Mouse (Mus musculus) thymus, postnatal 36 days (tissue): ENCODE results near the gene E130114P18Rik.

Experiments
- DNase-seq, 2 experiments: peaks; one replicate each; pipeline ENCODE4 v3.0.0; 2022; ENCODE audit warnings: mixed read lengths in 2 of 2

Gene E130114P18Rik

DNA sequence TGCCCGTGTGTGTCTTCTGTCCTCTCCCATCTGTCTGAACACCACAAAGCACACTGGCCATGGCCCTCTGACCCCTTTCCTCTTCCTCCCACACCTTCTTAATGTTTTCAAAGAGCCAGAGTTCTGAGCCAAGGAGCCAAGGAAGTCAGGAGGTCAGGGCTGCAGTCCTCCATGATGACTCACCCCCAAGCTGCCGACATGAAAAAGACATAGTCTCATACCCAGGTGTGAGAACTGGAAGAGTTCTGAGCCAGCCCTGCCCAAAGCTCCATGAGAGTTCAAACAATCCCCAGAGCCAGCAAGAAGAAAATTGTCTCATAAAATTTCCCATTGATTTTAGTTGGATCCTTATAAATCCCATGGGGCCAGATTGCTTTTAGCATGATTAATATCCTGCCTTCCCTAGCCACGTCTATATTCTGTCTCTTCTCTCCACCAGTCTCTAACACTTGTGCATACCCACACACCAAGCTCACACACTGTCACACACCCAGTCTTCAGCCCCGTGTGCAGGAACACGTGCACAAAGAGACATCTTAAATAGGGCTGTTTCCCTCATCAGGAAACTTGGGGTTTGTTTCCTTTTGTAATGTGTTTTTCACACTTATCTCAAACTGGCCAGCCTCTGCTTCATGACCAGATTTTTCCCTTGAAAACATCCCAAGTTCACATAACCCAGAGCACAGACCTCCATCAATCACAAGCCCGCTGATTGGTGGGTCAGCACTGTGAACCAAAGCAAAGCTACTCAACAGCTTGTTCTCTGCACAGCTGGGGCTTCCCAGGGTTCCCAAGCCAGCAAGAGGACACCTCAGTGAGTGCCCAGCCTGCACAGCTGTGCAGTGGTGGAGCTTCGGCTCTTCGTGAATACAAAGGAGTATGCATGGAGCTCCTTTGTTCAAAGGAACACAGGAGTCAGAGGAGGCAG is 88.2 kb downstream of the E130114P18Rik start:
- DNase-seq = no peak

DNA sequence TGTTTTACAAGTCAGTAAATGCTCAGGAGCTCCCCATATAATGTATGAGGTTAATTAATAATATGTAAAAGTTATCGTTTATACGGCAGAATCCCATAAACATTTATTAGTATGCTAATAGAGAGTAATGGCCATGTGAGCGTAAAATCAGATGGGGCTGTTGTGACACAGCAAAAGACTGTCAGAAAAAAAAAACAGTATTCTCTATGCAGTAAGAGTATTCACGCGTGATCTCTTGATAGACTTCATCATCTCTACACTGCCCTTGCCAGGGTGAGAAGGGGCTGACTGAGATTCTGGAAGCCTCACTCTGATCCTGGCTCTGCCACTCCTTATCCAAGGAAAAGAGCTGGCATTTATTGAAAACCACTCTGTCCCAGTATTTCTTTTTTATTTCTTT is 91.9 kb downstream of the E130114P18Rik start:
- DNase-seq = no peak

DNA sequence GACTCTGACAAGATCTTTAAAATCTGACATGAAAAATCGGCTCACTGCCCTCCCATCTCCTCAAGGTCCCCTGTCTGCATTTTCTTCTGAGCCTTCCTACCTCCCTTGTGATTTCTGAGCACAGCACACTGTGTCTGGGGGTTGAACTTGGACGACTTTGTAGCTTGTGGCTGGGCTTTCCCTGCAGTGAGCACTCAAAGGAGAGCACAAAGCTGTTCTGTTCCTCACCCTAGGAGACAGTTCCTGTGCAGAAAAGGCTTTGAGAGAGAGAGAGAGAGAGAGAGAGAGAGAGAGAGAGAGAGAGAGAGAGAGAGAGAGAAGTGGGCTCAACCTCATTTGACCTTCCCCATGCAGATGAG is 101.3 kb downstream of the E130114P18Rik start:
- no peak for DNase-seq

DNA sequence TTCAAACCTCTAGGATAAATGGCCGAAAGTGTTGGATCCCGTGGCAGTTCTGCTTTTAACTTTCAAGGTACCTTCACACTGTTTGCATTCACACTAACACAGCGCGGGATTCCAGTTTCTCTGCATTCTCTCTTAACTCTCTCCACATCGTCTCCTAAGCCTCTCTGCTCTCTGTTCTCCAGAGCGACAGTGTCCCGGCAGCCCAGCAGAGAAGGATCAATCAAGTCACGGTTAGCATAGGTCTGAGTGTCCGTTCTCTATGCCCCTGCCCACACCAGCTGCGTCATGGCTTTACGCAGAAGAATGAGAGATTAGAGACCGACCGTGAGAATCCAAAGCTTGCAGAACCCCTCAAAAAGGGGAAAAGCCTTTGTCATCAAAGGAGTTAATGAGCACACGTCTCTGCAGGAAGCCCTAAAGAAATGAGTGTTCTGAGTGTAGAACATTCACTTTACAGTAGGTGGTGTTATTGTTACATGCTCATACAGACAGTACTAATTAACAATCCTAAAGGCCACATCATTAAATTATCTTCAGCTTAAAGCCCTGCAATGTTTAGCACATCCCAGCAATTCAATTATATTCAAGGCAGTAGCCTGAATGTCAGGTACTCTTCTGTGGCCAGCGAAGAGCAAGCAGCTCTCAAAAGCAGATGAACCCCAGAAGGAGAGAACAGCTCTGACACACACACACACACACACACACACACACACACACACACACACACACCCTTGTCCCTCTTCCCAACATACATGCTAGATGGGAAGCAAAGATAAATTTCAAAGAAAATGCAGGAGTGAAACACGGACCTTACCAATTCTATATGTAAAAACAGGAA is 101.9 kb downstream of the E130114P18Rik start:
- DNase-seq = no peak

DNA sequence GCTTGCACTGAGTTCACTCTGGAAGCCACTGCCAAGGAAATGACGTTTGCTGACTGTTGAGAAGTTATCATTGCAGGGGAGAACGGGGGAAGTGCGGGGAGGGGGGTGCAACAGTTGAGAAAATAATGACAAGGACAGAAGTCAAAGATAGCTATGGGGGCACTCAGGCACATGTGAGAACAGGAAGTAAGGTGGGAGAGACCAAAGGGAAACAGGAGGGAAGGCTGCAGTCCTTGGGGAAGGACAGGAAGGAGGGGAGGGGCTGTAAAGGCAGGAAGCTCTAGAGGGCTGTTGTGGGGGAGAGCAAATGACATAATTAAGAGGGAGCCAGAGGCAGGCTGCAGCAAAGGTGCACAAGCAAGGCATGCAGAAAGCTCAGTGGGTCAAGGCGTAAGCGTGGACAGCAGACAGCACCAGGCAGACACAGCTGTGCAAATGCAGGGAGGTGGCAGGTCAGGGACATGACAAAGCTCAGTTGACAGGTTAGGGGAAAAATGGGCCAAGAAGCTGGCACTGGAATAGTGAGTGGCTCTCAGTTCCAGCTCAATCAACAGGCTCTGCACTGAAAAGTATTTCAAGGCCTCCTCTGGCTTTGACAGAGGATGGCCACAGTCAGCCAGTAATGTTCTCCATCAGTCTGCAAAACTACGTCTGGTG is 103.9 kb downstream of the E130114P18Rik start:
- peak; percentile 34 to 35 for DNase-seq

DNA sequence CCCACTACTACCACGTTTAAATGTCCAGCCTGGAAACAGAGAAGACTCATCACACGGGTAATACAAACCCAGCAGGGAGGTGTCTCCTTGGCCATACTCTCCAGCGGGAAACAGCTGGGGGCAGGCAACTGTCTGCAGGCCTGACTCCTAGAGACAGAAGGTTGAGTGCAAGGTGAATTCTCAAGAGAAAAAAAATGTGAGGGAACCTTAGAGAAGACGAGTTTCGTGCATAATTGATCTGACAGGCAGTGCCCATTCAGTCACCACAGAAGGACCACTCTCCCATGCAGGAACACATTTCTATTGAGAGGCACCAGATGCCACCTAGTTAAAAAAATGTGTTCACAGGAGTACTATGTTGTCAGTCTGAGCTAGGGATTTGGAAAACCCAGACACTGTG is 105.4 kb downstream of the E130114P18Rik start:
- no peak for DNase-seq

DNA sequence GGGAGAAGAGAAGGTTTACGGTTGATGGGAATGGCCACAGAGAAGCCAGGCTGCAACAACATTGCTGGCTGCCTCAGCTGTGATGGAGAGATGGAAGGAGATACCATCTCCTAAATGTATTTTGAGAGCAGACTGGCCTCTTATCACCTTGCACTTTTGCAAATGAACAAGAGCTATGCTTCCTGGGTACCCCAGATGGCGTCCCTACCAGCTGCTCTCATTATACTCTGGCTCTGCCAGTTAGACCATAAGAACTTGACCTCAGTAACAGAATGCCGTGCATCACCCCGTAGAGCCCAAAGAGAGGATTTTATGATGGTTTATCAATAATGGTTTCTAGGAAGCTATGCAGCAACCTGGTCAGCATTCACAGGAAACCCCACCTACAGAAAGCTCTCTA is 106.0 kb downstream of the E130114P18Rik start:
- DNase-seq = no peak

GRCm38 (mm10) chr4:97670418-97670817 is 107.5 kb downstream of the E130114P18Rik start:
- no peak for DNase-seq

DNA sequence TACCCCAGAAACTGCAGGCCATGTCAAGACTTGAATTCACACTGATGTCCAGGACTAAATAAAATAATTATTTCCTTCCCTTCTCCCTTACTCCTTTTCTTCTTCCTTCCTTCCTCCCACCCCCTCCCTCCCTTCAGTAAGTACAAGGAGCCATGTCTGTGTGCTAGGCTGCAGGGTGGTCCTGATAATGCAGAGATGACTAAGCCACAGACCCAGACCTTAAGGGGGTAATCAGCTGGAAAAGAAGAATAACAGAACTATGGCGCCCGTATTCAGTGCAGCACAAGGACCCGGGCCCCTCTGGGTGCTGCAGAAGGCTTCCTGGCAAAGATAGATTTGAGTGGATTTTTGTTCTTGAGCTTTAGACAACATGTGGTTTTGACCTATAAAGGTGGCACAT is 108.1 kb downstream of the E130114P18Rik start:
- DNase-seq = no peak

- no peak for DNase-seq
Measured at GRCm38 (mm10) chr4:97665428-97665755, 112.5 kb downstream of the E130114P18Rik start.

DNA sequence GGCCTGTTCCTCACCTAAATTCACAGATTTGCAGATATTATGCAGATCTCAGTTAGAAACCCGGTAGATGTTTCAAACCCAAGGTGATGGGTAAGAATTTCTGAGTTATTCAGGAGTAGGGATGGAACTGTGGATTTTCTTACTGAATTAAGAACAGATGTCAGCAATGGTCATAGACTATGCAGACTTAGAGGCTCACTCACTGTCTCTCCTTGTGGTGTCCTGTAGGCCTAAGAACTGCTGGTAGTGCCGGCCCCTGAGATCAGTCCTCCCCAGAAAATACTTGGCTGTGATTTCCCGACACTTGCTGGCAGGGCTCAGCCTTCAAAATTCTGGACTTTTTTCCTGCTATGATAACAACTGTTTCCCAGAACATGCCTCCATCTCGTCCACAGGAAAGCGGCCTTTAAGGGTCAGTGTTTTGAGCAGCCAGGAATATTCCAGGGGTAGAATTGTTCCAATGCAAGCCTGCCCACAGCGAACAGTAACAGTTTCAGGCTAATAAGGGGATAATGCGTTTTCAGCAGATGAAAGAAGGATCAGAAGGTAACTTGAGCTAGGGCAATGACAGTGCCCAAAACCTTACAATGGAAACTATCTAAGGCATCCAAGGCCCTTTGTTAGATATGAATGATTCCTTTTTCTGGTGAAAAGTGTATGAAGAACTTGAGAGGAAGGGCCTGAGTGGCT is 113.0 kb downstream of the E130114P18Rik start:
- DNase-seq = no peak

DNA sequence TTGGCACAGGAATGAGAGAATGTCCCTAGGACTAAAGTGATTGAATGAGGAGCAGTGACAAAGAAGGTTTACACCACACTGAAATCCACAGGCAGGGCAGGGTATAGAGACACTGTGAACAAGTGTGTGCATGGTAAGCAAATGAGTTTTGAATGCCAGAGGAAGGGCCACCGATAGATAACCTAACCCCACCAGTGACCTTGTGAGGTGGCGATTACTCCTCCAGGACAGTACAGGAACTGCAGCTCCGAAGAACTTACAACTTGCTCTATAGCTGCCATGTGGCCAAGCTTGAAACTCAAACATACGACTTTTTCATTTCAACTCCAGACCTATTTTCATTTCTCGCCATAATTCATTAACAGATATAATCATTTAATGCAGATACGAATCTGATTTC is 114.0 kb downstream of the E130114P18Rik start:
- no peak for DNase-seq

DNA sequence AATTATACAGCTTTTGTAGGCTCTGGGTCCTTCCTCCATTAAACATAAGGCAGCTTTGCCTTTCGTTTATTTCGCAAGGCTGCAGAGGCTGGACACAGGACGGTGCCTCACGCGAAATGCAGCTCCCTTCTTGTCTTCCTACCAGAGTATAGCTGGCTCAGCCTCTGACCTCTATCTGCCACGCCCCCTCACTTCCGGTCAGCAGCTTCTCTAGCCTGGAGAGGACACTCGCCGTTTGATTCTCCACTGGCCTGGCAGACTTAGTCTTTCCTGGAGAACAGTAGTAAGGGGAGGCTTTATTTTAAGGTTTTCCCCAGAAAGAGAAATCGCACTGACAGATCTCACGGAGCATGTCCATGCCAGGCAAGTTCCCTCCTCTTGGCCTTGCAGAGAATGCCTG is 115.0 kb downstream of the E130114P18Rik start:
- no peak for DNase-seq

DNA sequence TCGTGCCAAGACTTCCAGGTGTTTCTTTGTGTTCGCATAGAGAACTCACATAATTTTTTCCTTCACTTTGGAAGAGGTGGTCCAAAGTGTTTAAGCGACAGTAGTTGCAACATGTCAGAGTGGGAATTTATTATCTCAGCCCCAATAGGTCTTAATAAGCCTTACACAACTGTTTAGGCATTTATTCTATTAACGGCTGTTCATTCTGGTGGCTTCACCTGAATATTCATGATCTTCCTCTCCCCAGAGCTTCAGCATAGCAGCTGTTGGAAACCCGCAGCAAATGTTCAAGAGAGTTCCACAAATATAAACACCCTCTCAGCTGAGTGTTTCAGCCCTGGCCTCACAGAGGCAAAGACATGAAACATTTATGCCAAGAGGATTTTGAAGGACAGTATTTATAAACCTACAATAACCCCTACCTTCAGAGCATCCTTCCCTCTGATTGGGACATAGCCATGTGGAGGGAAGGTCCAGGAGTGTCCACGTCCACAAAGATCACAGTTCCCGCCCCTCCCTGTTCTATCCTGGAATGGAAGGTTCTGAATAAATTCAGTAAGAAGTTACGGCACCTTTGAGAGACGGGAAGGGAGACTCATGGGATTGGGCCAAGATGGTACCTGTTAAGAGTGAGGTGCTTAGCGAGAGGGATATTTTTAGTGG is 116.1 kb downstream of the E130114P18Rik start:
- no peak for DNase-seq

DNA sequence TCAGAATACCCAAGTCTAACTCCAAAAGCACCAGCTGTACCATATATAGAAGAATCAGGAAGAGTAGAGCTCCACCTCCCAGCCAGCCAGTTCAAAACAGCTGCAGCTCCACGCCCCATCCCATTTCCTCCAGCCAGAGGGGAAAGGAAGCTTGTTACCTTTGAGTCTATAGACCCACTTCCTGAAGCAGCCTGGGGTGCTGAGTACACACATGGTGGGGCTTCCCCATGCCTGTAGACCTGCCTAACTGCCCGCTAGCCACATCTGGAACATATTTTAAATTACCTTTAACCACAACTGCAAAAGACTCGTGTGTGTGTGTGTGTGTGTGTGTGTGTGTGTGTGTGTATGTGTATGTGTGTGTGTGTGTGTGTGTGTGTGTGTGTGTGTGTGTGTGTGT is 120.3 kb downstream of the E130114P18Rik start:
- peak; percentile 68 to 77 for DNase-seq

DNA sequence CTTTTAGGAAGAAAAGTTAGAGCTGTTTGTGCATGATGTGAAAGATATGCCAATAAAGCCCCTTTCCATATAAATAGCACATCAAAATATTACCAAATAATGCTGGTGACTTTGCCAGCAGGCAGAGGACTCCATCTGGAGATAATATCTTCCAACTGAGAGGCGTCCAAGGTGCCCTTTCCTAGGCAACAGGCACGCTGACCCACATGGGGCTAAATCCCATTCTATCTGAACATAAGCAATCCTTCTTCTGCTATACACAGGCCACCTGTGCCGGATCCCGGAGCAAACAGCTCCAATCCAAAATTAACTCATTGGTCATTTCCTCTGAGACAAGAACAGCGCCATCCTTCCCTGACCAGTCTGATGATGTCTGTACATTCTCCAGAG is 128.3 kb downstream of the E130114P18Rik start:
- no peak for DNase-seq

DNA sequence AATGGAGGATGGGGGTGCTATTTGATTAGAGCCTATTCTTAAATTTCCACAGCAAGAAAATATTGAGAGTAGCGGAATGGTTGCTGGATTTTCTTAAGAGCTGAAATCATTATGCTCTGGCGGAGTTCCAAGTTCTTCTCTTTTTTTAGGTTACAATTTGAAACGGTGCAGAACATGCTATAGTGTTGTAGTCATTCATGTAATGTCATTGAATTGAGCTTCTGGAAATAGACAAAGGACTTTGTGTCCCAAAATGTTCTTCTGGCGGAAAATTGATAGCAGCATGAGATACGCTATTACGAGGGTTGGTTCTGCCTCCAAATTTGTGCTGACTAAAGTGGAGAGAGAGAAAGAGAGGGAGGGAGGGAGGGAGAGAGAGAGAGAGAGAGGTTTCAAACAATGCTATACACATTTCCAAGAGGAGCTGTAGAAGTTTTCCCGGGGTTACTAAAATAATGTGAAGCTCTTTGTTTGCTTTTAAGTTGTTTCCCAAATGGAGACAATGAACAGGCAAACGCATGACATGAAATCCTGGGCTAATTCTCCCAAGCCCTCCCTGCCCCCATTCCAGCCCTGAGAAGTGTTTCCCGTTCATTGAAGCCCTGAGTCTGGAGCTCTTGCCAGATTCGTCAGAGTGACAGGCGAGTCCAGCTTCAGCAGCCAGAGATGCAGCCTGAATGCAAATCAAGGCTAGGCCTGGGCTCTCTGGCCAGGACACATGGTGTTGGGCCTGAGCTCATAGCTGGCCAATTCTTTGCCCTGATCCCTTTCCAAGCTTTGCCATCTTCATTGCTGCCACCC is 128.9 kb downstream of the E130114P18Rik start:
- no peak for DNase-seq

DNA sequence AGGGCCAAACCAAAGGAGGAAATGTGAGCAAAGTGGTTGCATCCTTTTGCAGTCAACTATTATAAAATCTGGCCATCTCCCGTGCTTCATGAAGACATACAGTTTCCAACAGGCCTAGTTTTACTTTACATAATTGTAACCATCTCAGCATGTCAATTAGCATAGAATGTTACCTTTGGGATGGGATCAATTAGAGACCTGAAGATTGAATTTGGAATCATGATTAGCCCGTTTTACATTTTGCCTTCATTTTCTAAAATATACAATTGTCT is 129.5 kb downstream of the E130114P18Rik start:
- no peak for DNase-seq

DNA sequence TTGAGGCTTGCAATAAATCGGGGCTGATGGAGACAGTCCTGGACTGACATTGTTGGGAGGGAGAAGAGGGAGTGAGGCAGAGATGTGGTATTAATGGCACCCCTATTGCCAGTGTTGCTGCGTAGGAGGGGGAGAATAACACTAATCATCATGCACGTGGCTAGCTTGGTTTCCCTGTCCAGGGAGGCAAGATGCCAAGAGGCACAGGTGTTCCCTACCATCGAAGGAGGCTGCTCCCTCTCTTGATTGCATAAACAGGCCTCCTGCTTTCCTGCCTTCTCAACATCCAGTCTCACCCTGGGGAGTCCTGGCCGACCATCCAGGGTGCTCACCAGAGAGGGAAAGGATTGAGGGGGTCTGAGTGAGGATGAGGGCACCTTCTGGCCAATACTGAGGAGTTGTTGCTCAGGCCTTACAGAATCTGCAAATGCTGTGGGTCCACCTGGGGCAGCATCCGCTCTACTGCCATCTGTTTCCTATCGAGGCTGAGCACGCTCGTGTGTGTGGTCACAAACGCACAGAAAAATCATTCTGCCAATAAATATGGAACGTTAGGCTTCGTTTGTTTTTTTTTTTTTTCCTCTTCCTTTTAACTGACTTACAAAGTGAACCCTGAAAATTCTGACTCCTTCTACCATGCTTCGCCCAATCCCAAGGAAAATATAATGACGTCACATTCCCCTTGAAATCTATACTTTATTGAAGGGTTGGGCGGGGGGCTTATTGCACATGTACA is 130.0 kb downstream of the E130114P18Rik start:
- DNase-seq = no peak

DNA sequence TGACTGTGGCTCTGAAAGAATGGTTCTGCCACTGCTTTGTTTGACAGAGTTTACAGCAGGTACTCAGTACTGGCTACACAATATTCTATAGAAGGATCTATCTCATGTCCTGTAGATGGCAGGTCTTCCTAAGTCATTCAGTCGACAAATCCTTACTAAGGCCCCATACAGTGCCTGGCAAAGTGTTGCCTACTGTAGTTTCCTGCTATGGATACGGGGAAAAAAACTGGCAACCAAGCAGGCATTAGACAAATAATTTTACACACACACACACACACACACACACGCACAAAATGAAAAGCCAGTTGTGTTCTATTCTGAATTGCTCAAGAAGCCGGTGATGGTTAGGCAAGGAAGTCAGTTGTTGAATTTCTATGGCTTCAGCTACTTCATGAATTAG is 130.6 kb downstream of the E130114P18Rik start:
- DNase-seq = no peak

DNA sequence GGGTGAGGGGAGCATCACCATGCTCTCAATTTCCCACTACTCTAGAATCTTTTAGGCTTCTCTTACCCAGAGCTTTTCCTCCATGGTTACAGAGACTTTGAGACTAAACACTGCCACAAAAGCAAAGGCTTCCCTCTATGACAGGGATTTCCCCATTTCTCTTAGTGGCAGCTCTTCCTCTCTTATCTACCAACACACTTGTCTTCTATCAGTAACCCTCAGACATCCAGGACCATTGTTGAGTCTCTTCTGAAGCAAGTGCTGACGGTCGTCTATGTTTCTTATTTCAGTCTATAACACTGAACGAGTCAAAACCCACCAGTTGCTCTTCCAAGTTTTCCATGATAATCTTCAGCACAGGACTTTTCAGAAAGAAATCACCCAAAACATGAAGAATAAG is 137.5 kb downstream of the E130114P18Rik start:
- DNase-seq = no peak
